Mouse (Mus musculus): ENCODE results near the gene Actg1. TPM values are rescaled to one million over a fixed set of nuclear protein-coding genes. Genes with fewer than 3 reads are reported as not detected.

Actg1 gene
- polyA plus RNA-seq, 1 experiment from 2014 or later, result 3,804 TPM

DNA sequence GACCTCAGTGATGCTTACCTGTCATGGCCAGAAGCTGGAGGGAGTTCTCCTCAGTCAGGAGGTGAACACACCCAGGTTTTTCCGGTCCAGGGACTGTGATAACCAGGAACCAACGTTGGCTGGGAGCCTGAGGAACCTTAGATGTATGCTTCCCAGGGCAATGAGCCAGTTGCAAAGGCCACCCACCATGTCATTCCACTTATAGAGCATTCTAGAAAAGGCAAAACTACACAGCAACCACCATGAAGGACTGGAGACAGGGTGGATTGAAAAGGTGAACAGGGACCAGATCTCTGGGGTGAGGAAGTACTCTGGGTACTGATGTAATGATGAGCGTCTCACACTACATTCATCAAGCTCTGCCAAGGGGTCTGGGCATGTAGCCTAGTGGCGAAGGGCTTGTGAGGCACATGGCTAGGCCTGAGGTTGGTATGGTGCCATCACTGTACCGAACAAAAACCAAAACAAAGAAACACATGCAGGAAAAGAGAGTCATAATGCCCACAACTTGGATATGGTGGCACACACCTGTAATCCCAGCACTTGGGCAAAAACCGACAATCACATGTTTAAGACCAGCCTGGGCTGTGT lies 12.8 kb downstream of the Actg1 start:
- DNase-seq (ENCODE audit: low spot score), result no peak
- no peak overlapping the region for H3K4me3 ChIP-seq (ENCODE audit: low read depth, low read length)
- no peaks in the 10 kb centered on the region for H3K4me1 ChIP-seq (ENCODE audit: control insufficient read depth, insufficient read depth, low read length)
- no peak for ATAC-seq (ENCODE audit: insufficient read depth, low FRiP score, low TSS enrichment)
- no peak overlapping the region for H3K27ac ChIP-seq (ENCODE audit: low read depth, low read length)
- no peak overlapping the region for H3K9ac ChIP-seq (ENCODE audit: low read length)
- H3K4me2 ChIP-seq (ENCODE audit: low read depth), result no peak overlapping the region
- no peaks in the 10 kb centered on the region for H3K36me3 ChIP-seq (ENCODE audit: control insufficient read depth, insufficient read depth, low read length)
- H3K27me3 ChIP-seq (ENCODE audit: control insufficient read depth, insufficient read depth, low read length), result no peaks in the 10 kb centered on the region
- WGBS, result 85% methylated on average over 6 of the region's 6 CpGs
- H3K9me3 ChIP-seq (ENCODE audit: control insufficient read depth, low read length), result no peaks in the 10 kb centered on the region

DNA sequence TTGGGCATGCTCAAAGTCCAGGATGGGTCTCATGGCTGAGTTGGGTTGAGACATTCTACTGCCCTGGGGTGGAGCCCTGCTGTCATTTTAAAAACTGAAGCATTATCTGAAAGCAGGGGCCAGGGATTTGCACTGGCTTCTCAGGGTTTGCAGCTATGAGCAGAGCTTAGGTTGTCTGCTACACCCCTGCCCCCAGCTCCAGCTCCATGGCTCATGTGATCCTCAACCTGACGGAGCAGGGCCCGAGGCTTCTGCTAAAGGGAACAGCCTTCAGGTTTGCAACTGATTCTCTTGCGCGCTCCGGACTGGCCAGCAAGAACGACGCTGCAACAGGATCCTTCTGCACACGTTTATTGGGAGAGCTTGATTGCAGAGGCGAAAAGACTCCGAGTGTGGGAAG lies 28.2 kb downstream of the Actg1 start:
- H3K4me2 ChIP-seq (ENCODE audit: low read depth), result no peak overlapping the region
- 95% methylated on average over 10 of the region's 10 CpGs for WGBS
- DNase-seq (ENCODE audit: low spot score) (no peak), ATAC-seq (ENCODE audit: insufficient read depth, low FRiP score, low TSS enrichment) (no peak)
- no peaks in the 10 kb centered on the region for H3K27me3 ChIP-seq (ENCODE audit: control insufficient read depth, insufficient read depth, low read length)
- no peak overlapping the region for H3K9ac ChIP-seq (ENCODE audit: low read length)
- H3K4me1 ChIP-seq (ENCODE audit: control insufficient read depth, insufficient read depth, low read length), result peaks cover 13% of the 10 kb centered on the region
- no peaks in the 10 kb centered on the region for H3K9me3 ChIP-seq (ENCODE audit: control insufficient read depth, low read length)
- H3K4me3 ChIP-seq (ENCODE audit: low read depth, low read length), result no peak overlapping the region
- H3K36me3 ChIP-seq (ENCODE audit: control insufficient read depth, insufficient read depth, low read length), result no peaks in the 10 kb centered on the region
- no peak overlapping the region for H3K27ac ChIP-seq (ENCODE audit: low read depth, low read length)

DNA sequence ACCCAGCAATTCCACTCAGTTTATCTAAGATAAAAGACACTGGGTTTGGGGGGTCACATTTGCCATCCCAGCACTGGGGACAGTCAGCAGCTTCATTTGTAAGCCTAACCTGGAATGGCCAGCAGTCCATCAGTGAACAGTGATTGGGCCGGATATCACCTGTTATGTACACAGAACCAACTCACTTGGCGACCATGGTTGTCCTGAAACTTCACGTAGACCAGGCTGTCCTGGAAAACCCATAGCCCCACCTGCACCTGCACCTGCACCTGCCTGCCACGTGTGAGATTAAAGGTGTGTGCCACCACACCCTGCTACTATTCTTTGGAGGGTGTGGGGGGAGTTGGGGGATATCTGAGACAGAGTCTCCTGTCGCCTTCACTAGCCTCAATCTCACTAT lies 29.0 kb downstream of the Actg1 start:
- DNase-seq (ENCODE audit: low spot score), result no peak
- 90% methylated on average over 5 of the region's 5 CpGs for WGBS
- Histone ChIP-seq H3K36me3 (ENCODE audit: control insufficient read depth, insufficient read depth, low read length) (no peaks in the 10 kb centered on the region), H3K4me3 (ENCODE audit: low read depth, low read length) (no peak overlapping the region), H3K9me3 (ENCODE audit: control insufficient read depth, low read length) (no peaks in the 10 kb centered on the region), H3K27me3 (ENCODE audit: control insufficient read depth, insufficient read depth, low read length) (no peaks in the 10 kb centered on the region), H3K27ac (ENCODE audit: low read depth, low read length) (no peak overlapping the region), H3K4me2 (ENCODE audit: low read depth) (no peak overlapping the region), H3K9ac (ENCODE audit: low read length) (no peak overlapping the region), H3K4me1 (ENCODE audit: control insufficient read depth, insufficient read depth, low read length) (peaks cover 15% of the 10 kb centered on the region)
- ATAC-seq (ENCODE audit: insufficient read depth, low FRiP score, low TSS enrichment), result no peak

DNA sequence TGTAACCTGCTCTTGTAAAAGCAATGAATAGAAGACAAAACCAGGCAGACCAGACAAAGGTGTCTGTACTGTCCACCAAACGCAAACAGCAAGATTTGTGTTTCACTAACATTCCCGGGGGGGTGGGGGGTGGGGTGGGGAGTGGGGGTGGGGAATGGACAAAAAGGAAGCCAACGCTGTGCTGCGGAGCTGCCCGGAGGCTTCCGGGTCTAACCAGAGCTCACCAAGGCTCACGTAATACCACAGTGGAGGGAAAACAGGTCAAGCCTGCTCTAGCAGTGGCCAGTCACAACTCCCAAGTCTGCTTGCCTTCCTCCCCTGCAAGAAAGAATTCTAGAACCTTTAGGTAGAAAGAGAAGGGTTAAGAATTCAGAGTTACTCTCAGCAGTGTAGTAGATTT lies 30.9 kb downstream of the Actg1 start:
- peak overlapping the region; percentile 93 for H3K27ac ChIP-seq (ENCODE audit: low read depth, low read length)
- no peaks in the 10 kb centered on the region for H3K9me3 ChIP-seq (ENCODE audit: control insufficient read depth, low read length)
- ATAC-seq (ENCODE audit: insufficient read depth, low FRiP score, low TSS enrichment), result no peak
- H3K4me3 ChIP-seq (ENCODE audit: low read depth, low read length), result no peak overlapping the region; the same call in 1 of the 2 replicates
- peak overlapping the region; percentile 93 for H3K4me2 ChIP-seq (ENCODE audit: low read depth)
- 38% methylated on average over 7 of the region's 7 CpGs for WGBS
- peak overlapping the region; percentile 79; the same call in 1 of the 2 replicates for H3K9ac ChIP-seq (ENCODE audit: low read length)
- H3K4me1 ChIP-seq (ENCODE audit: control insufficient read depth, insufficient read depth, low read length), result peaks cover 15% of the 10 kb centered on the region
- no peaks in the 10 kb centered on the region for H3K36me3 ChIP-seq (ENCODE audit: control insufficient read depth, insufficient read depth, low read length)
- no peaks in the 10 kb centered on the region for H3K27me3 ChIP-seq (ENCODE audit: control insufficient read depth, insufficient read depth, low read length)
- no peak for DNase-seq (ENCODE audit: low spot score)

DNA sequence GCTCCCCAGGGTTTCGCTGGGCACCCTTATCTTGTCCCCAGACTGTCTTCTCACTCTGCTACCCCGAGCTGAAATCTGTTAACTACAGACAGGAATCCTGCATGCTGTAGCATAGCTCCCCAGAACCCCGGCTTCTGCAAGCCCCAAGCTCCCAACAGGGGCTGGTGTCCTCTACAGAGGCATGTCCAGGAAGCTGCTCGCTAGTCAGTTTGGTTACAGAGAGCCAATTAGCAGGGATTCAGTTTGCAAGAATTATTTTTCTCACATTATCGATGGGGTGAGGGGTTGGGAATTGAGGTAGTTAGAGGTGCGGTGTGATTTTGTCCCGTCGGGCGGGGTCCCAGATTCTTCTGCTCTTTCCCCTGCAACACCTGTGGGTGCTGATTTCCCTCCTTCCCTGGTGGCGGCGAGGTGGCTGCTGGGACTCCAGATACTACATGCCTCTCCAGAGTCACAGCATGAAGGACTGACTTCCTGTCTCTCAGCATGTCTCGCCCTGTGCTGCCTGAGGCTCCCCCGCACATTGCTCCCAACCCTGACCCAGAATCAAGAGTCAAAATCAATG lies 31.6 kb downstream of the Actg1 start:
- peak overlapping the region; percentile 93 for H3K27ac ChIP-seq (ENCODE audit: low read depth, low read length)
- no peaks in the 10 kb centered on the region for H3K27me3 ChIP-seq (ENCODE audit: control insufficient read depth, insufficient read depth, low read length)
- no peaks in the 10 kb centered on the region for H3K9me3 ChIP-seq (ENCODE audit: control insufficient read depth, low read length)
- H3K4me2 ChIP-seq (ENCODE audit: low read depth), result peak overlapping the region; percentile 93
- 22% methylated on average over 13 of the region's 13 CpGs for WGBS
- H3K4me1 ChIP-seq (ENCODE audit: control insufficient read depth, insufficient read depth, low read length), result peaks cover 16% of the 10 kb centered on the region
- DNase-seq (ENCODE audit: low spot score) (no peak), ATAC-seq (ENCODE audit: insufficient read depth, low FRiP score, low TSS enrichment) (peak; percentile 22; the same call in 1 of the 2 replicates)
- no peaks in the 10 kb centered on the region for H3K36me3 ChIP-seq (ENCODE audit: control insufficient read depth, insufficient read depth, low read length)
- H3K9ac ChIP-seq (ENCODE audit: low read length), result peak overlapping the region; percentile 79
- peak overlapping the region; percentile 45 for H3K4me3 ChIP-seq (ENCODE audit: low read depth, low read length)

DNA sequence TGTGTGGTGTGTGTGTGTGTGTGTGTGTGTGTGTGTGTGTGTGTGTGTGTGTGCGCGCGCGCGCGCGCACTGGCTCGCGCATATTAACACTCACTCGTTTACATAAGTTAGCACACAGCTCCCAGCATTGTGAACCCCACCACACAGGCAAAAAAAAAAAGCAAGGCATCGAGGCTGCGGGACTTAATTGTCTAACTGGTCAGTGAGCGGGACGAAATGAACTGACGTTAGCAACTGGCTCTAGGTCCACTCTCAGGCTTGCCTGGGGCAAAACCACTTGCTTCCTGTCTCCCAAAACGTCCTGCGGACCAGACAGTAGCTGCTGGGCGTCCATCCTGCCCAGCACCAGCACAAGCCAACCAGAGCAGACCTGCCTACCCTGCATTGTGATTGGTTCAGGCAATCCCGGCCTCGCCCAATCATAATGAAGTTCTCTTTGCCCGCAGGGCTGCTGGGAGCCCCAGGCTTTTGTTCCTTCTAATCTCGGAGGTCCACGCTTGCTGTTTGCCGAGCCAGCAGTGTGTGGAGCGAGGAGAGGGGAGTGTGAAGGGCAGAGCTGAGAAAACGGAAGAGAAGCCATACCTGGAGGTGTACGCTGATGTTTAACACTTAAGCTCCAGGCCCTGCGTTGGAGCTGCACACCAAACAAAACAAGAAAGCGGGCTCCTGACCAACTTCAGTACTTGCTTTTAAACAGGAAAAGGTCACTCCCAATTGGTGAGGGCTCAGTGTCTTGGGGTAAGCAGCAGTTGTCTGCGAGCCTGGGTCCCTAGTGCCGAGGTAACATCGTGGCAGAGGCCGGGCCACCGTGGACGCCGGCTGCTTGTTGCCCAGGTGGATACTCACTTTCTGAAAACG lies 32.3 kb downstream of the Actg1 start:
- Histone ChIP-seq H3K27me3 (ENCODE audit: control insufficient read depth, insufficient read depth, low read length) (no peaks in the 10 kb centered on the region), H3K36me3 (ENCODE audit: control insufficient read depth, insufficient read depth, low read length) (no peaks in the 10 kb centered on the region), H3K9me3 (ENCODE audit: control insufficient read depth, low read length) (no peaks in the 10 kb centered on the region), H3K9ac (ENCODE audit: low read length) (peak overlapping the region; percentile 79), H3K4me1 (ENCODE audit: control insufficient read depth, insufficient read depth, low read length) (peaks cover 23% of the 10 kb centered on the region), H3K4me3 (ENCODE audit: low read depth, low read length) (peak overlapping the region; percentile 45), H3K27ac (ENCODE audit: low read depth, low read length) (peak overlapping the region; percentile 93), H3K4me2 (ENCODE audit: low read depth) (peak overlapping the region; percentile 93)
- DNase-seq (ENCODE audit: low spot score), result peak; percentile 94
- WGBS, result 11% methylated on average over 37 of the region's 37 CpGs
- ATAC-seq (ENCODE audit: insufficient read depth, low FRiP score, low TSS enrichment), result peak; percentile 95

DNA sequence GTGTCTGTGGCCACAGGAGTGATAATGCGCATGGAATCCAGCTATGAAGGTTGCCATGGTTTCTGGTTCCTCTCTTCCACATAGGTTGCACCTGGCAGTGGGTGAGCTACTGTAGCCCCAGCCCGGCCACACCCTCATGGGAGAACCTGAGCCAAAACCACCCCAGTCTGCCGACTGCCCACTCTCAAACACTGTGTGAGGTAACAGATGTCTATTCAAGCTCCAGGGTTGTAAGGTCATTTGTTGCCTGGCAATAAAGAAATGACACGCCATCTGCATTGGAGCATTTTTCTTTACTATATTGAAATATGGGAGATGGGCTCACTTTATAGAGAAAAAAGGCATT lies 33.0 kb downstream of the Actg1 start:
- DNase-seq (ENCODE audit: low spot score), result peak; percentile 36
- Histone ChIP-seq H3K9me3 (ENCODE audit: control insufficient read depth, low read length) (no peaks in the 10 kb centered on the region), H3K36me3 (ENCODE audit: control insufficient read depth, insufficient read depth, low read length) (no peaks in the 10 kb centered on the region), H3K4me2 (ENCODE audit: low read depth) (peak overlapping the region; percentile 93), H3K4me1 (ENCODE audit: control insufficient read depth, insufficient read depth, low read length) (peaks cover 25% of the 10 kb centered on the region), H3K27ac (ENCODE audit: low read depth, low read length) (peak overlapping the region; percentile 93), H3K27me3 (ENCODE audit: control insufficient read depth, insufficient read depth, low read length) (no peaks in the 10 kb centered on the region), H3K4me3 (ENCODE audit: low read depth, low read length) (peak overlapping the region; percentile 45), H3K9ac (ENCODE audit: low read length) (peak overlapping the region; percentile 52)
- WGBS, result 28% methylated on average over 4 of the region's 4 CpGs
- no peak for ATAC-seq (ENCODE audit: insufficient read depth, low FRiP score, low TSS enrichment)

DNA sequence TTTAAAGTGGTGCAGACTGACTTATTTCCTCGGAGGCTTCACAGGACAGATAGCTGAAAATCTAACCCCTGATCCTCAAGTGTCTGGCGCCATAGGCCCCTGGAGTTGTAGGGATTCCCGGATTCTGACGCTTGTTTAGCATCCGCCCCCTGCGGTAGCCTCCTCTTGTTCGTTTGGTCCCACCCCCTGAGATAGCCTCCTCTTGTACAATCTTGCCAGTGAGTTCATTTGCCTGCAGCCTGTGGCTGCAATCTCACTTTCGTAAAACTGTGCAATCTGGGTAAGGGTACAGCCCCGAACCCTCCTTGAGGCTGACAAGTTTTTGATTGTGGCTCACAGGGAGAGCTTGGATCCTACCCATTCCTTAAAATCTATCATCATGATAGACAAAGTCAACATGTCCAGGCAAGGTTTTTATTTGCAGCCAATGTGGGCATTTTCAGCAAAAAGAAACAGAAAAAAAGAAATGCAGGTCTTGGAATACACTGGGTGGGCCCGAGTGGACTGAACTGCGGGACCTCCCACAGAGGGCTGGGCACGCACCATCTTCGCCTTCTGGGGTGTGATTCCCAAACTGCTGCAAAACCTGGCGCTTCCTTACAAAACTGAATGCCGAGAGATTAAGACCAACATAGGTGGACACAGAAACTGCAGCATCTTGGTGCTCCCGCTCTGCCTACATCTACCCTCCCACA lies 33.5 kb downstream of the Actg1 start:
- Histone ChIP-seq H3K27ac (ENCODE audit: low read depth, low read length) (peak overlapping the region; percentile 93), H3K9me3 (ENCODE audit: control insufficient read depth, low read length) (no peaks in the 10 kb centered on the region), H3K4me1 (ENCODE audit: control insufficient read depth, insufficient read depth, low read length) (peaks cover 27% of the 10 kb centered on the region), H3K4me3 (ENCODE audit: low read depth, low read length) (0 out of 2 replicates have a peak overlapping the region, but pooled peaks have one; percentile 45), H3K36me3 (ENCODE audit: control insufficient read depth, insufficient read depth, low read length) (no peaks in the 10 kb centered on the region), H3K9ac (ENCODE audit: low read length) (peak overlapping the region; percentile 52), H3K27me3 (ENCODE audit: control insufficient read depth, insufficient read depth, low read length) (no peaks in the 10 kb centered on the region), H3K4me2 (ENCODE audit: low read depth) (peak overlapping the region; percentile 93)
- ATAC-seq (ENCODE audit: insufficient read depth, low FRiP score, low TSS enrichment) (no peak), DNase-seq (ENCODE audit: low spot score) (peak; percentile 20)
- 33% methylated on average over 16 of the region's 16 CpGs for WGBS
